Mouse (Mus musculus): ENCODE data around the gene Snx12.

GRCm38 (mm10) chrX:101254740-101255139, 32.4 kb upstream of the Snx12 start:
- no peak for TF ChIP-seq CTCF (conservative IDR thresholded peaks at IDR 0.05; ENCODE audit: insufficient read depth, insufficient read length, low read depth, low read length)
- no peak for TF ChIP-seq POLR2A (IDR thresholded peaks at IDR 0.05; ENCODE audit: low read depth, low read length)

Measured in kidney, adult 2 months (tissue).